Mouse (Mus musculus): Measurements from ENCODE around the gene Ttll9. TPM values are rescaled to one million over a fixed set of nuclear protein-coding genes. Genes with fewer than 3 reads are reported as not detected.
A peak's percentile ranks its signal among the peaks of the same experiment; 100 is the strongest.

Gene Ttll9
- polyA plus RNA-seq, 1 experiment from 2014 or later: 0.42 TPM

GRCm38 (mm10) chr2:153033545-153034230 lies 71.4 kb downstream of the Ttll9 start:
- Histone ChIP-seq H3K27me3 (peaks cover 73% of the 10 kb centered on the region), H3K4me1 (peaks cover 10% of the 10 kb centered on the region), H3K9me3 (no peaks in the 10 kb centered on the region), H3K4me3 (no peak overlapping the region), H3K36me3 (no peaks in the 10 kb centered on the region), H3K4me2 (no peak overlapping the region), H3K9ac (no peak overlapping the region), H3K27ac (no peak overlapping the region)
- no peak for ATAC-seq (ENCODE audit: insufficient number of reproducible peaks, insufficient read depth, low FRiP score, low TSS enrichment, low read depth)
- 64% methylated on average over 5 of the region's 5 CpGs for WGBS

- Histone ChIP-seq H3K4me2 (no peak overlapping the region), H3K36me3 (no peaks in the 10 kb centered on the region), H3K27ac (no peak overlapping the region), H3K27me3 (peaks cover 43% of the 10 kb centered on the region), H3K9ac (no peak overlapping the region), H3K4me1 (peaks cover 7% of the 10 kb centered on the region), H3K4me3 (no peak overlapping the region), H3K9me3 (no peaks in the 10 kb centered on the region)
- 48% methylated on average over 2 of the region's 2 CpGs for WGBS
- no peak for ATAC-seq (ENCODE audit: insufficient number of reproducible peaks, insufficient read depth, low FRiP score, low TSS enrichment, low read depth)
Observed at GRCm38 (mm10) chr2:153036690-153037089, 74.4 kb downstream of the Ttll9 start.

- WGBS: 56% methylated on average over 3 of the region's 3 CpGs
- no peak overlapping the region for H3K9ac ChIP-seq
- H3K4me2 ChIP-seq: no peak overlapping the region
- H3K36me3 ChIP-seq: no peaks in the 10 kb centered on the region
- no peaks in the 10 kb centered on the region for H3K9me3 ChIP-seq
- peaks cover 12% of the 10 kb centered on the region for H3K27me3 ChIP-seq
- no peak for ATAC-seq (ENCODE audit: insufficient number of reproducible peaks, insufficient read depth, low FRiP score, low TSS enrichment, low read depth)
- H3K4me1 ChIP-seq: peaks cover 13% of the 10 kb centered on the region
- no peak overlapping the region for H3K4me3 ChIP-seq
- H3K27ac ChIP-seq: no peak overlapping the region
Observed at GRCm38 (mm10) chr2:153043886-153044285, 81.6 kb downstream of the Ttll9 start.

GRCm38 (mm10) chr2:153045884-153046299 lies 83.6 kb downstream of the Ttll9 start:
- Histone ChIP-seq H3K9me3 (no peaks in the 10 kb centered on the region), H3K4me3 (no peak overlapping the region), H3K4me1 (peaks cover 21% of the 10 kb centered on the region), H3K27ac (no peak overlapping the region), H3K9ac (no peak overlapping the region), H3K36me3 (no peaks in the 10 kb centered on the region), H3K4me2 (0 out of 2 replicates have a peak overlapping the region, but pooled peaks have one; percentile 12), H3K27me3 (peaks cover 18% of the 10 kb centered on the region)
- ATAC-seq (ENCODE audit: insufficient number of reproducible peaks, insufficient read depth, low FRiP score, low TSS enrichment, low read depth): no peak
- 10% methylated on average over 8 of the region's 8 CpGs for WGBS

GRCm38 (mm10) chr2:153047828-153048465 lies 85.7 kb downstream of the Ttll9 start:
- no peak for ATAC-seq (ENCODE audit: insufficient number of reproducible peaks, insufficient read depth, low FRiP score, low TSS enrichment, low read depth)
- Histone ChIP-seq H3K9me3 (no peaks in the 10 kb centered on the region), H3K27ac (no peak overlapping the region), H3K4me1 (peaks cover 26% of the 10 kb centered on the region), H3K9ac (no peak overlapping the region), H3K4me3 (no peak overlapping the region), H3K36me3 (no peaks in the 10 kb centered on the region), H3K4me2 (no peak overlapping the region), H3K27me3 (peaks cover 38% of the 10 kb centered on the region)
- 43% methylated on average over 17 of the region's 17 CpGs for WGBS

GRCm38 (mm10) chr2:153049288-153049996 lies 87.2 kb downstream of the Ttll9 start:
- Histone ChIP-seq H3K27me3 (peaks cover 49% of the 10 kb centered on the region), H3K36me3 (no peaks in the 10 kb centered on the region), H3K4me1 (peaks cover 26% of the 10 kb centered on the region), H3K4me2 (no peak overlapping the region), H3K4me3 (no peak overlapping the region), H3K9ac (0 out of 2 replicates have a peak overlapping the region, but pooled peaks have one; percentile 36), H3K9me3 (no peaks in the 10 kb centered on the region), H3K27ac (no peak overlapping the region)
- 39% methylated on average over 9 of the region's 9 CpGs for WGBS
- 0 out of 2 replicates have a peak, but pooled peaks have one; percentile 43 for ATAC-seq (ENCODE audit: insufficient number of reproducible peaks, insufficient read depth, low FRiP score, low TSS enrichment, low read depth)

GRCm38 (mm10) chr2:153049997-153050358 lies 87.7 kb downstream of the Ttll9 start:
- Histone ChIP-seq H3K4me1 (peaks cover 26% of the 10 kb centered on the region), H3K27ac (no peak overlapping the region), H3K4me2 (no peak overlapping the region), H3K9ac (no peak overlapping the region), H3K4me3 (no peak overlapping the region), H3K27me3 (peaks cover 55% of the 10 kb centered on the region), H3K36me3 (no peaks in the 10 kb centered on the region), H3K9me3 (no peaks in the 10 kb centered on the region)
- 82% methylated on average over 4 of the region's 4 CpGs for WGBS
- no peak for ATAC-seq (ENCODE audit: insufficient number of reproducible peaks, insufficient read depth, low FRiP score, low TSS enrichment, low read depth)

- Histone ChIP-seq H3K27me3 (peaks cover 55% of the 10 kb centered on the region), H3K36me3 (no peaks in the 10 kb centered on the region), H3K4me2 (no peak overlapping the region), H3K27ac (no peak overlapping the region), H3K9me3 (no peaks in the 10 kb centered on the region), H3K4me1 (peaks cover 19% of the 10 kb centered on the region), H3K9ac (no peak overlapping the region), H3K4me3 (no peak overlapping the region)
- WGBS: 73% methylated on average over 6 of the region's 6 CpGs
- no peak for ATAC-seq (ENCODE audit: insufficient number of reproducible peaks, insufficient read depth, low FRiP score, low TSS enrichment, low read depth)
Observed at GRCm38 (mm10) chr2:153051095-153051494, 88.8 kb downstream of the Ttll9 start.

- 80% methylated on average over 9 of the region's 9 CpGs for WGBS
Observed at GRCm38 (mm10) chr2:153051537-153051936, 89.3 kb downstream of the Ttll9 start.

GRCm38 (mm10) chr2:153052700-153053351 lies 90.5 kb downstream of the Ttll9 start:
- H3K4me2 ChIP-seq: peak overlapping the region; percentile 30
- peaks cover 51% of the 10 kb centered on the region for H3K27me3 ChIP-seq
- H3K9me3 ChIP-seq: no peaks in the 10 kb centered on the region
- WGBS: 6% methylated on average over 27 of the region's 30 CpGs
- H3K27ac ChIP-seq: no peak overlapping the region
- no peak for ATAC-seq (ENCODE audit: insufficient number of reproducible peaks, insufficient read depth, low FRiP score, low TSS enrichment, low read depth)
- peak overlapping the region; percentile 9; the same call in 1 of the 2 replicates for H3K4me3 ChIP-seq
- peaks cover 14% of the 10 kb centered on the region for H3K4me1 ChIP-seq
- no peaks in the 10 kb centered on the region for H3K36me3 ChIP-seq
- peak overlapping the region; percentile 36; the same call in 1 of the 2 replicates for H3K9ac ChIP-seq

More at GRCm38 (mm10) chr2:153051537-153051936, 89.3 kb downstream of the Ttll9 start:
- Histone ChIP-seq H3K4me2 (no peak overlapping the region), H3K9ac (no peak overlapping the region), H3K27me3 (peaks cover 55% of the 10 kb centered on the region), H3K9me3 (no peaks in the 10 kb centered on the region), H3K36me3 (no peaks in the 10 kb centered on the region), H3K4me1 (peaks cover 15% of the 10 kb centered on the region), H3K27ac (no peak overlapping the region), H3K4me3 (no peak overlapping the region)
- no peak for ATAC-seq (ENCODE audit: insufficient number of reproducible peaks, insufficient read depth, low FRiP score, low TSS enrichment, low read depth)

- H3K9me3 ChIP-seq: no peaks in the 10 kb centered on the region
- H3K9ac ChIP-seq: no peak overlapping the region
- H3K27me3 ChIP-seq: peaks cover 46% of the 10 kb centered on the region
- H3K4me1 ChIP-seq: peaks cover 14% of the 10 kb centered on the region
- 85% methylated on average over 8 of the region's 8 CpGs for WGBS
- no peak for ATAC-seq (ENCODE audit: insufficient number of reproducible peaks, insufficient read depth, low FRiP score, low TSS enrichment, low read depth)
- no peak overlapping the region for H3K4me3 ChIP-seq
- H3K27ac ChIP-seq: no peak overlapping the region
- H3K4me2 ChIP-seq: no peak overlapping the region
- no peaks in the 10 kb centered on the region for H3K36me3 ChIP-seq
Observed at GRCm38 (mm10) chr2:153053896-153054295, 91.6 kb downstream of the Ttll9 start.
